Mouse (Mus musculus) testis, adult 2 months (tissue): ENCODE measurements around the gene Ficd. TPM values are rescaled to one million over a fixed set of nuclear protein-coding genes. Genes with fewer than 3 reads are reported as not detected.

Experiments used
- H3K27ac ChIP-seq: fragments of 200-500 bp; 2 replicates; pipeline ENCODE4 v1.5.1; 2012; ENCODE audit warnings: low read depth, low read length; ENCODE audit not compliant: control insufficient read depth, insufficient read depth
- H3K27me3 ChIP-seq: fragments of 200-500 bp; 2 replicates; pipeline ENCODE4 v1.6.1; 2012; ENCODE audit warnings: mild to moderate bottlenecking, low read length, moderate library complexity; ENCODE audit not compliant: control insufficient read depth, insufficient read depth
- H3K36me3 ChIP-seq: fragments of 200-500 bp; 2 replicates; pipeline ENCODE4 v1.6.1; 2012; ENCODE audit warnings: mild to moderate bottlenecking, low read length; ENCODE audit not compliant: control insufficient read depth, insufficient read depth
- H3K4me1 ChIP-seq: fragments of 200-500 bp; 2 replicates; pipeline ENCODE4 v1.6.1; 2012; ENCODE audit warnings: low read length; ENCODE audit not compliant: control insufficient read depth, insufficient read depth
- H3K4me3 ChIP-seq: fragments of 200-500 bp; 2 replicates; pipeline ENCODE4 v1.5.1; 2012; ENCODE audit warnings: low read depth, mild to moderate bottlenecking, low read length, moderate library complexity, mixed read lengths; ENCODE audit not compliant: control insufficient read depth
- CTCF ChIP-seq: fragments of 200-500 bp; IDR thresholded peaks from 2 replicates; pipeline ENCODE4 v1.5.1; 2012; ENCODE audit warnings: low read depth, mild to moderate bottlenecking, inconsistent platforms, low read length, moderate library complexity; ENCODE audit not compliant: control insufficient read depth, insufficient read depth, insufficient replicate concordance
- POLR2A ChIP-seq: fragments of 200-500 bp; IDR thresholded peaks from 2 replicates; pipeline ENCODE4 v1.6.1; 2012; ENCODE audit warnings: low read depth, mild to moderate bottlenecking, inconsistent platforms, low read length, moderate library complexity; ENCODE audit not compliant: control insufficient read depth
- polyA plus RNA-seq: library from polyadenylated mRNA; depleted of rRNA; stranded (reverse); fragments of >200 nt; gene quantifications from 2 replicates; pipeline ENCODE4 v1.2.3, GENCODE M21; 2012

Gene Ficd
- polyA plus RNA-seq, 1 experiment = 5.2 TPM

- Histone ChIP-seq H3K4me1 (peaks cover 10% of the 10 kb centered on the region), H3K27me3 (no peaks in the 10 kb centered on the region), H3K36me3 (peaks cover 5% of the 10 kb centered on the region; the same call in 1 of the 2 replicates), H3K4me3 (peak overlapping the region; percentile 89; the same call in 1 of the 2 replicates), H3K27ac (no peak overlapping the region)
- TF ChIP-seq CTCF (no peak), POLR2A (no peak)
Observed at GRCm38 (mm10) chr5:113737607-113738237, 2.1 kb downstream of the Ficd start.

- TF ChIP-seq CTCF (peak; percentile 38; the same call in 1 of the 2 replicates), POLR2A (no peak)
- Histone ChIP-seq H3K36me3 (peaks cover 11% of the 10 kb centered on the region), H3K27ac (no peak overlapping the region), H3K4me1 (no peaks in the 10 kb centered on the region), H3K4me3 (no peak overlapping the region), H3K27me3 (no peaks in the 10 kb centered on the region)
Observed at GRCm38 (mm10) chr5:113747629-113748028, 12.0 kb downstream of the Ficd start.

- Histone ChIP-seq H3K36me3 (peaks cover 10% of the 10 kb centered on the region), H3K4me1 (no peaks in the 10 kb centered on the region), H3K4me3 (no peak overlapping the region), H3K27ac (no peak overlapping the region), H3K27me3 (no peaks in the 10 kb centered on the region)
- TF ChIP-seq POLR2A = no peak
- TF ChIP-seq CTCF = no peak
Observed at GRCm38 (mm10) chr5:113748556-113749331, 13.1 kb downstream of the Ficd start.

DNA sequence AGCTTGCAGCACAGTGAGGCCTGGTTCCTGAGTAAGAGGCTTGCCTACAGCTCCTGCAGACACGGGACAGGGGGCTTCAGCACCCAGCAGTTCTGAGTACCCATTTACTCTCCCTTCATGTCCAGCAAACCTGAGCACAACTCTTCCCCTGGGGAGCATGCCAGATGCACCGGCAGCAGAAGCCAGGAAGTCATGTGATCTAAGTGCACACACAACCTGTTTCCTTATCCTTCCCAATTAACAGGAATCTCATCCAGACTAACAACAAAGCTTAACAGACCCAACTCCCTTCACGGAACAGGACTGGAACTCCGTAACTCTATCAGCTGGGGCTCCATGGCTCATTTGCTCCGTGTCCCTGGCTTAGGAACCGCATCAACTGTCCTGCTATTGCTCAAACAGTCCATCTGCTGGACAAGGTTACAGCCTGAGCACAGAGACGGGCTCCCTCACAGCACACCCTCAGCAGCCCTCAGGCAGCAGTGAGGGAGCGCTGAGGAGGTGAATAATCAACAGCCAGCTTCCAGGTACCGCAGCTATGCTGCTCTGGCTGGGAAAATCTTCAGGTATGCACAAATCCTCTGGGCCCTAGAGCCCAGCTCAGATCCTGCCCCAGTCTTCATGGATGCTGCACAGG, 16.0 kb downstream of the Ficd start:
- Histone ChIP-seq H3K27ac (no peak overlapping the region), H3K36me3 (peaks cover 7% of the 10 kb centered on the region), H3K27me3 (no peaks in the 10 kb centered on the region), H3K4me3 (no peak overlapping the region), H3K4me1 (no peaks in the 10 kb centered on the region)
- TF ChIP-seq CTCF (no peak), POLR2A (no peak)

DNA sequence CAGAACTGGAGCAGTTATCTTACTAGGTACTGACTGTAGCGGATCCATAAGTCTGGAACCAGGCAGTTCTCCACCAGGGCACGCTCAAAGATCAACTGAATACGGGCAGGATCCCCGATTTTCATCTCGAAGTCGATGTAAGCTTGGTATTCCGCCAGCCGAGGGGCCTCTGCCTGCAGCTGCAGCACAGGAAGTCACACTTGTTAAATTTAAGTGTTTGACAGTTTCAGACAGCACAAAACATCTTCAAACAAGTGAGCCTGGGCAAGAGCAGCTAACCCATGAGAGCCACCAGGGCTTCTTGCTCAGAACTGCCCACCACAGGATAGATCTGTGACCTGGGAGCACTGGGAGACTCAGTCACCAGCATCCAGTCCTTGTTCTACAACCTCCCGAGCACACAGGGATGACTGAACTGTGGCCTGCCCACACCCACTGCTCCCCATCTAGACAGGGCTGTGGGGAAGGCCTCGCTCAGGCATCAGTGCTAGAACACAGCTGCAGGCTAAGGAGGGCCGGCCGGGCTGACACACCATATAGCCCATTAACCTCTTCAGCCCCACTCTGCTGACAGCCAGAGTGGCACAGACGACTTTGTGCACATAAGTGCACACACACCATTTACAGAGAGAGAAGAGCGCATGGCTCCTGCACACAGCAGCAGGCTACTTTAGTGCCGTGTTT, 19.9 kb downstream of the Ficd start:
- Histone ChIP-seq H3K27me3 (no peaks in the 10 kb centered on the region), H3K4me3 (no peak overlapping the region), H3K36me3 (peaks cover 1% of the 10 kb centered on the region), H3K4me1 (no peaks in the 10 kb centered on the region), H3K27ac (no peak overlapping the region)
- no peak for TF ChIP-seq CTCF
- TF ChIP-seq POLR2A = no peak

DNA sequence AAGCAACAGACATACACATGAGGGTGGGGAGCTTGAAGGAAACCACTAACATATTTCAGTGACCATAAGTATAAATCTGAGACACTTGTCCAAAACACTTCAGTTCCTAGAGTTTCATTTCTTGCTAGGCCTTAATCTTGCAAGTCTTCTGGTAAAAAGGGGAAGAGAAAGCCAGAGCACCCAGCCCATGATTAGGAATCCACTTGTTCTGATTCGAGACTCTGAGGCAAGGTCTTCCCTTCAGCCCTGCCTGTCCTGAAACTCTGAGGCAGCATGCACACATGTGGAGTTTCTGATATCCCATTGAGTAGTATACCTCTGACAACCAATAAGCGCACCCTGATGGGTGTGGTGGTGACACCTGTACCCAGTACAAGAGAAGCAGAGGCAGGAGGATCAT, 26.0 kb downstream of the Ficd start:
- Histone ChIP-seq H3K4me1 (no peaks in the 10 kb centered on the region), H3K4me3 (no peak overlapping the region), H3K36me3 (no peaks in the 10 kb centered on the region), H3K27me3 (no peaks in the 10 kb centered on the region), H3K27ac (no peak overlapping the region)
- no peak for TF ChIP-seq POLR2A
- TF ChIP-seq CTCF = no peak

GRCm38 (mm10) chr5:113764426-113764825, 28.8 kb downstream of the Ficd start:
- Histone ChIP-seq H3K36me3 (no peaks in the 10 kb centered on the region), H3K27ac (no peak overlapping the region), H3K27me3 (no peaks in the 10 kb centered on the region), H3K4me1 (no peaks in the 10 kb centered on the region), H3K4me3 (no peak overlapping the region)
- no peak for TF ChIP-seq POLR2A
- no peak for TF ChIP-seq CTCF
